Mouse (Mus musculus) megakaryocyte, embryonic 14.5 days (primary cell): ENCODE measurements around the gene Rnf157.

Source experiments
- FLI1 ChIP-seq: IDR thresholded peaks from 2 replicates; pipeline ENCODE4 v1.6.1; 2012; ENCODE audit warnings: low read length, inconsistent platforms, mixed read lengths
- GATA1 ChIP-seq: IDR thresholded peaks from 3 replicates; pipeline ENCODE4 v1.6.1; 2012; ENCODE audit warnings: mixed read lengths, low read length, inconsistent platforms, borderline replicate concordance

DNA sequence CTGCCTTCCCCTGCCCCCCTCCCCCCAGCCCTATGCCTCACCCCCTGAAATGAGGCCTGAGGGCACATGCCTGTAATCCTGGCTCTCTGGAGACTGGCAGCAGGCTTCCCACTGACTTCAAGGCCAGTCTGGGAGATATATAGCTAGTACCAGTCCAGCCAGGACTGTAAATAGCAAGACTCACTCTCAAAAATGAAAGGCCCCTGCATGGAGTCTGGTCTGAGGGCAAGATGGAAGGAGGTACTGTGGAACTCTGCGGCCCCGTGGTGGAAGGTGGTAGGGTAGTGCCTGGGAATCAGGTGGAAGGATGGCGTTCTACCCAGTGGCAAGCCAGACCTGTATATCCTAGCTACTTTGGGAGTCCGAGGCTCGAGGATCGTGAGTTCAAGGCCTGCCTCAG is 31.1 kb upstream of the Rnf157 start:
- TF ChIP-seq GATA1: no peak
- TF ChIP-seq FLI1: no peak
